Mouse (Mus musculus): ENCODE results near the gene Acadm.

Gene Acadm

GRCm38 (mm10) chr3:153940486-153940885 lies 3.9 kb downstream of the Acadm start:
- no peak for DNase-seq (ENCODE audit: low spot score)

GRCm38 (mm10) chr3:153940021-153940420 lies 4.4 kb downstream of the Acadm start:
- no peak for DNase-seq (ENCODE audit: low spot score)

- DNase-seq (ENCODE audit: low spot score), result no peak
Measured at GRCm38 (mm10) chr3:153937116-153937810, 7.2 kb downstream of the Acadm start.

- DNase-seq (ENCODE audit: low spot score), result no peak
Measured at GRCm38 (mm10) chr3:153935878-153936277, 8.6 kb downstream of the Acadm start.

- no peak for DNase-seq (ENCODE audit: low spot score)
Measured at GRCm38 (mm10) chr3:153932461-153932860, 12.0 kb downstream of the Acadm start.

- DNase-seq (ENCODE audit: low spot score), result no peak
Measured at GRCm38 (mm10) chr3:153929526-153929925, 14.9 kb downstream of the Acadm start.

- DNase-seq (ENCODE audit: low spot score), result no peak
Measured at GRCm38 (mm10) chr3:153926333-153926732, 18.1 kb downstream of the Acadm start.

- DNase-seq (ENCODE audit: low spot score), result no peak
Measured at GRCm38 (mm10) chr3:153921147-153921910, 23.1 kb downstream of the Acadm start.

GRCm38 (mm10) chr3:153917200-153917599 lies 27.2 kb downstream of the Acadm start:
- DNase-seq (ENCODE audit: low spot score), result no peak

GRCm38 (mm10) chr3:153913510-153914243 lies 30.8 kb downstream of the Acadm start:
- no peak for DNase-seq (ENCODE audit: low spot score)

GRCm38 (mm10) chr3:153912546-153913509 lies 31.6 kb downstream of the Acadm start, which contains the start of gene Rabggtb:
TSS of gene Rabggtb (minus strand) at chr3:153913009.
- peak; percentile 80 for DNase-seq (ENCODE audit: low spot score)

- no peak for DNase-seq (ENCODE audit: low spot score)
Measured at GRCm38 (mm10) chr3:153911882-153912440, 32.5 kb downstream of the Acadm start.

- DNase-seq (ENCODE audit: low spot score), result no peak
Measured at GRCm38 (mm10) chr3:153911197-153911881, 33.1 kb downstream of the Acadm start.

GRCm38 (mm10) chr3:153910489-153910888 lies 33.9 kb downstream of the Acadm start:
- no peak for DNase-seq (ENCODE audit: low spot score)

- DNase-seq (ENCODE audit: low spot score), result no peak
Measured at GRCm38 (mm10) chr3:153908919-153909318, 35.5 kb downstream of the Acadm start.

GRCm38 (mm10) chr3:153906136-153906871 lies 38.1 kb downstream of the Acadm start, which contains the start of gene Msh4:
TSS of gene Msh4 (minus strand) at chr3:153906138.
- no peak for DNase-seq (ENCODE audit: low spot score)

GRCm38 (mm10) chr3:153905251-153906135 lies 38.9 kb downstream of the Acadm start:
- no peak for DNase-seq (ENCODE audit: low spot score)

- DNase-seq (ENCODE audit: low spot score), result no peak
Measured at GRCm38 (mm10) chr3:153904586-153904985, 39.8 kb downstream of the Acadm start.

GRCm38 (mm10) chr3:153902595-153902994 lies 41.8 kb downstream of the Acadm start:
- no peak for DNase-seq (ENCODE audit: low spot score)
